ENCODE assay signal across 8 mouse cellular contexts in genomic region chr17:33824084-33824996, GRCm38 (mm10). TPM values are rescaled to one million over a fixed set of nuclear protein-coding genes. Genes with fewer than 3 reads are reported as not detected.
DNase-seq lines count a peak whose midpoint lies in the region; ATAC-seq and TF ChIP-seq lines count a peak whose summit lies in the region.

TSS of gene Rps28 (minus strand) at chr17:33824562.
TSS of gene Ndufa7 (plus strand) at chr17:33824572.

- H3K4me2 ChIP-seq in kidney, embryonic 15.5 days = peak within 1 kb of the TSS; percentile 84

- TF ChIP-seq CTCF in bone marrow macrophage, adult 2 months (IDR thresholded peaks at IDR 0.05; ENCODE audit: low read depth, low read length) = no peak
- TF ChIP-seq CTCF in embryonic fibroblast, embryonic 13.5 days (IDR thresholded peaks at IDR 0.05; ENCODE audit: borderline replicate concordance, insufficient read depth, low read length) = no peak

- DNase-seq in A20 (ENCODE audit: low read depth, low spot score) (peak; percentile 96), liver (peak; percentile 97)
- DNase-seq in heart, embryonic 10.5 days (ENCODE audit: low spot score) = peak; percentile 98
- DNase-seq in spleen, postnatal 4 days (ENCODE audit: low spot score in 2 of 2) = peak; percentile 98

- peaks cover 15% of the 10 kb centered on the region for H3K4me1 ChIP-seq in bone marrow macrophage, adult 2 months (ENCODE audit: control insufficient read depth, insufficient read depth, low read length)
- no peaks in the 10 kb centered on the region; the same call in none of the 2 replicates for H3K4me1 ChIP-seq in embryonic fibroblast, embryonic 13.5 days (ENCODE audit: control insufficient read depth, insufficient read depth, low read length)
- H3K4me1 ChIP-seq in heart, embryonic 10.5 days = peaks cover 19% of the 10 kb centered on the region
- peaks cover 49% of the 10 kb centered on the region for H3K4me1 ChIP-seq in kidney, embryonic 15.5 days

- H3K9ac ChIP-seq in kidney, embryonic 15.5 days = peak within 1 kb of the TSS; percentile 72

- peaks cover 57% of the 10 kb centered on the region for H3K36me3 ChIP-seq in heart, embryonic 10.5 days
- peaks cover 65% of the 10 kb centered on the region for H3K36me3 ChIP-seq in kidney, embryonic 15.5 days

- under 1% methylated on average over 51 of the region's 51 CpGs for WGBS in heart, embryonic 10.5 days
- WGBS in kidney, embryonic 15.5 days = under 1% methylated on average over 51 of the region's 51 CpGs

- TF ChIP-seq POLR2A in bone marrow macrophage, adult 2 months (IDR thresholded peaks at IDR 0.05; ENCODE audit: borderline replicate concordance, low read depth, low read length) = no peak; the same call in 1 of the 2 replicates
- peak; percentile 97 for TF ChIP-seq POLR2A in embryonic fibroblast, embryonic 13.5 days (IDR thresholded peaks at IDR 0.05; ENCODE audit: low read depth, low read length)

- H3K27me3 ChIP-seq in heart, embryonic 10.5 days (ENCODE audit: insufficient read depth, poor library complexity, severe bottlenecking) = no peaks in the 10 kb centered on the region
- no peaks in the 10 kb centered on the region for H3K27me3 ChIP-seq in kidney, embryonic 15.5 days

- H3K9me3 ChIP-seq in heart, embryonic 10.5 days = no peaks in the 10 kb centered on the region
- no peaks in the 10 kb centered on the region for H3K9me3 ChIP-seq in kidney, embryonic 15.5 days (replicated peaks)

- peak; percentile 94 for ATAC-seq in kidney, embryonic 15.5 days (replicated peaks; ENCODE audit: low FRiP score)
- ATAC-seq in monocyte, adult 5-6 weeks (replicated peaks; ENCODE audit: insufficient number of reproducible peaks, low FRiP score, low TSS enrichment, poor library complexity, severe bottlenecking) = peak; percentile 95

- peak within 1 kb of the TSS; percentile 86 for H3K27ac ChIP-seq in bone marrow macrophage, adult 2 months (ENCODE audit: insufficient read depth, low read depth, low read length)
- peak within 1 kb of the TSS; percentile 66 for H3K27ac ChIP-seq in embryonic fibroblast, embryonic 13.5 days (ENCODE audit: insufficient read depth, low read length)
- H3K27ac ChIP-seq in heart, embryonic 10.5 days = peak within 1 kb of the TSS; percentile 92
- peak within 1 kb of the TSS; percentile 90 for H3K27ac ChIP-seq in kidney, embryonic 15.5 days

- H3K4me3 ChIP-seq in bone marrow macrophage, adult 2 months (ENCODE audit: insufficient read depth, low read length) = peak within 1 kb of the TSS; percentile 72
- H3K4me3 ChIP-seq in embryonic fibroblast, embryonic 13.5 days (ENCODE audit: insufficient read depth, low read length) = peak within 1 kb of the TSS; percentile 95
- H3K4me3 ChIP-seq in heart, embryonic 10.5 days = peak within 1 kb of the TSS; percentile 84
- peak within 1 kb of the TSS; percentile 65 for H3K4me3 ChIP-seq in kidney, embryonic 15.5 days (replicated peaks)

RNA-seq across cellular contexts. Expression of gene Rps28, which starts in this region (rescaled TPM):
- 1,369 and 1,530 TPM in 2 replicates for polyA plus RNA-seq in bone marrow macrophage, adult 2 months (2012; ENCODE audit: insufficient read depth, insufficient read length, missing spikeins)
- polyA plus RNA-seq in embryonic fibroblast, embryonic 13.5 days (2011; ENCODE audit: insufficient read length, low read depth, missing spikeins) = 2,068 and 2,223 TPM in 2 replicates
- 576 and 657 TPM in 2 replicates for polyA plus RNA-seq in heart, embryonic 10.5 days (2016; fragmentation: Nextera tagmentation; extraction: Ambion mirVana)
- 1,038 and 1,163 TPM in 2 replicates for polyA plus RNA-seq in kidney, embryonic 15.5 days (2015; fragmentation: Nextera tagmentation; extraction: Ambion mirVana)
- 887 to 1,482 TPM (median 1,008 TPM) in 3 replicates for total RNA-seq in monocyte, adult 5-6 weeks (2017)

RNA-seq across cellular contexts. Expression of gene Ndufa7, which starts in this region (rescaled TPM):
- 197 and 199 TPM in 2 replicates for polyA plus RNA-seq in bone marrow macrophage, adult 2 months (2012; ENCODE audit: insufficient read depth, insufficient read length, missing spikeins)
- polyA plus RNA-seq in embryonic fibroblast, embryonic 13.5 days (2011; ENCODE audit: insufficient read length, low read depth, missing spikeins) = 212 and 232 TPM in 2 replicates
- 482 and 487 TPM in 2 replicates for polyA plus RNA-seq in heart, embryonic 10.5 days (2016; fragmentation: Nextera tagmentation; extraction: Ambion mirVana)
- polyA plus RNA-seq in kidney, embryonic 15.5 days (2015; fragmentation: Nextera tagmentation; extraction: Ambion mirVana) = 490 and 495 TPM in 2 replicates
- total RNA-seq in monocyte, adult 5-6 weeks (2017) = 107 to 131 TPM (median 117 TPM) in 3 replicates

Comparison
In these comparisons a context has a peak if more than half of its experiments do, and no peak if none do; other contexts are left out.
1. Peak in every context shown above with its lines: DNase-seq, ATAC-seq, H3K4me3 ChIP-seq and H3K27ac ChIP-seq.